Mouse (Mus musculus): ENCODE results near the gene Gtf2h1. TPM values are rescaled to one million over a fixed set of nuclear protein-coding genes. Genes with fewer than 3 reads are reported as not detected.

The Gtf2h1 gene
- polyA plus RNA-seq, 1 experiment from 2014 or later = 28.8 TPM

- H3K27me3 ChIP-seq = no peaks in the 10 kb centered on the region
- WGBS = 71% methylated on average over 7 of the region's 7 CpGs
These were observed 60.1 kb downstream of the Gtf2h1 start for GRCm38 (mm10) chr7:46855866-46856560.

GRCm38 (mm10) chr7:46857436-46857835, 61.5 kb downstream of the Gtf2h1 start:
- H3K4me1 ChIP-seq (replicated peaks) = no peaks in the 10 kb centered on the region
- H3K9me3 ChIP-seq (replicated peaks) = no peaks in the 10 kb centered on the region
- H3K36me3 ChIP-seq = peaks cover 42% of the 10 kb centered on the region
- no peaks in the 10 kb centered on the region for H3K27me3 ChIP-seq
- 72% methylated on average over 9 of the region's 9 CpGs for WGBS
- no peak for ATAC-seq (replicated peaks; ENCODE audit: insufficient number of reproducible peaks, insufficient read depth, low FRiP score, low read depth)
- no peak overlapping the region for H3K4me2 ChIP-seq
- H3K4me3 ChIP-seq = no peak overlapping the region
- no peak overlapping the region for H3K9ac ChIP-seq
- no peak overlapping the region for H3K27ac ChIP-seq

More at GRCm38 (mm10) chr7:46855866-46856560, 60.1 kb downstream of the Gtf2h1 start:
- Histone ChIP-seq H3K9ac (no peak overlapping the region), H3K9me3 (replicated peaks) (no peaks in the 10 kb centered on the region), H3K36me3 (peaks cover 56% of the 10 kb centered on the region), H3K27ac (no peak overlapping the region), H3K4me1 (replicated peaks) (no peaks in the 10 kb centered on the region), H3K4me2 (no peak overlapping the region), H3K4me3 (no peak overlapping the region)
- 0 out of 2 replicates have a peak, but pooled peaks have one; percentile 27 for ATAC-seq (replicated peaks; ENCODE audit: insufficient number of reproducible peaks, insufficient read depth, low FRiP score, low read depth)

DNA sequence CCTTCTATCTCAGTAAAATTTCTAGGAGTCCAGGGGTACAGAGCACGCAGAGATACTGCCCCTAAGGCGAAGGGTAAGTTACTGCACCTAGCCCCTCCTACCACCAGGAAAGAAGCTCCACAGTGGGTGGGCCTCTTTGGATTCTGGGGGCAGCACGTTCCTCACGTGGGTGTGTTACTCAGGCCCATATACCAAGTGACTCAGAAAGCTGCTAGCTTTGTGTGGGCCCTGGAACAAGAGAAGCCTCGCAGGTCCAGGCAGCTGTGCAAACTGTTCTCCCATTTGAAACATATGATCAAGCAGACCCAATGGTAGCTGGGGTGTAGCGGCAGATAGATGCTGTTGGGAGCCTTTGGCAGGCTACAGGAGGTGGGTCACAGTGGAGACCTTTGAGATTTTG, 63.1 kb downstream of the Gtf2h1 start:
- H3K4me1 ChIP-seq (replicated peaks) = no peaks in the 10 kb centered on the region
- ATAC-seq (replicated peaks; ENCODE audit: insufficient number of reproducible peaks, insufficient read depth, low FRiP score, low read depth) = no peak
- no peak overlapping the region for H3K9ac ChIP-seq
- WGBS = 55% methylated on average over 6 of the region's 6 CpGs
- no peak overlapping the region for H3K4me3 ChIP-seq
- H3K36me3 ChIP-seq = peaks cover 26% of the 10 kb centered on the region
- H3K9me3 ChIP-seq (replicated peaks) = no peaks in the 10 kb centered on the region
- no peaks in the 10 kb centered on the region for H3K27me3 ChIP-seq
- no peak overlapping the region for H3K4me2 ChIP-seq
- no peak overlapping the region for H3K27ac ChIP-seq

DNA sequence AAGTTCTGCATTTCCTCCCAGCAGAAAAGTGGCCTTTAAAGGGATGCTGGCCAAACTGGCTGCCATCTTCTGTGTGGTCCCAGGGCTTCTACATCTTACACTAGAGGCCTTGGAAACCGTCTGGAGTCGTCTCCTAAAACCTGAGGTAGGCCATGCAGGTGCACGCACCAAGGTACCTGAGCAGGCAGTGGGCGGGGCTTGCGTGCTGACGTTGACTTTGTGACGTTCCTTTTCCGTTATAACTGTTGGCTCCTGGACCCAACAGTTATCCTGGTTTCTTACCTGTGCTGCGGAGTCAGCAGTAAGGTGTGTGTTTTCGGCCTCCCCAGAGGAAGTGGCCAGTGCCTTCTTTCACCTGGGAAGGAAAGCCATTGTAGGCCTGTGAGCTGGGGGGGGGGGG, 65.1 kb downstream of the Gtf2h1 start, which contains the start of gene Ldhc:
TSS of gene Ldhc (plus strand) at position 208 of the 400 bp plus-strand sequence.
- no peaks in the 10 kb centered on the region for H3K27me3 ChIP-seq
- H3K9ac ChIP-seq = no peak within 1 kb of the TSS
- H3K36me3 ChIP-seq = peaks cover 6% of the 10 kb centered on the region
- 39% methylated on average over 10 of the region's 10 CpGs for WGBS
- no peak for ATAC-seq (replicated peaks; ENCODE audit: insufficient number of reproducible peaks, insufficient read depth, low FRiP score, low read depth)
- no peaks in the 10 kb centered on the region for H3K9me3 ChIP-seq (replicated peaks)
- H3K4me2 ChIP-seq = no peak within 1 kb of the TSS
- no peak within 1 kb of the TSS for H3K4me3 ChIP-seq
- H3K4me1 ChIP-seq (replicated peaks) = no peaks in the 10 kb centered on the region
- no peak within 1 kb of the TSS for H3K27ac ChIP-seq

DNA sequence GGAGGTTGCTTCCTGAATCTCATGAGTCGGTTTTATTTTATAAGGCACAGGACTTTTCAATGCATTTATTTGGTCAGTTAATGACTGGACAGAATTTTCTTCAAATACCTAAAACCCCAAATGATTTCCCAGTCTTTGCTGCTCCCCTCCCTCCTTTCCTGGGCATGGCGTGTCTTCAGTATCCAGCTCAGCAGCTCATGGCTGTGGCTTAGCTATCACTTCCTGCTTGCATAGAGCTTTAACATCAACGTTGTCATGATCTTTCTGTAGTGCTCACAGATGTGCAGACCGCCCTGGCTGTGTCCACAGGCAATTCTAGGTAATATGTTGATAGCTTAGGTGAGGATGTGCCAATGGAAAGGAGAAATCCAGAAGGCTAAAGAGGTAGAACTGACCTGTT, 76.1 kb downstream of the Gtf2h1 start:
- ATAC-seq (replicated peaks; ENCODE audit: insufficient number of reproducible peaks, insufficient read depth, low FRiP score, low read depth) = no peak
- no peaks in the 10 kb centered on the region for H3K9me3 ChIP-seq (replicated peaks)
- no peaks in the 10 kb centered on the region for H3K36me3 ChIP-seq
- H3K4me1 ChIP-seq (replicated peaks) = no peaks in the 10 kb centered on the region
- no peaks in the 10 kb centered on the region for H3K27me3 ChIP-seq
- H3K4me2 ChIP-seq = no peak overlapping the region
- no peak overlapping the region for H3K9ac ChIP-seq
- H3K4me3 ChIP-seq = no peak overlapping the region
- 64% methylated on average over 4 of the region's 4 CpGs for WGBS
- H3K27ac ChIP-seq = no peak overlapping the region

Other genes with a start within 250 kb of the Gtf2h1 start
- 9.3 and 10.3 TPM in 2 replicates for gene Sergef, start 156.3 kb upstream of the Gtf2h1 start, polyA plus RNA-seq (2015; fragmentation: Nextera tagmentation; extraction: Ambion mirVana)
- gene Tph1, start 123.6 kb upstream of the Gtf2h1 start, polyA plus RNA-seq (2015; fragmentation: Nextera tagmentation; extraction: Ambion mirVana) = 0.23 and 0.76 TPM in 2 replicates
- gene Saal1, start 85.4 kb upstream of the Gtf2h1 start, polyA plus RNA-seq (2015; fragmentation: Nextera tagmentation; extraction: Ambion mirVana) = 12.6 and 14.3 TPM in 2 replicates
- gene Saa3, start 80.4 kb upstream of the Gtf2h1 start, polyA plus RNA-seq (2015; fragmentation: Nextera tagmentation; extraction: Ambion mirVana) = 0.50 and 0.65 TPM in 2 replicates
- gene Saa4, start 63.5 kb upstream of the Gtf2h1 start, polyA plus RNA-seq (2015; fragmentation: Nextera tagmentation; extraction: Ambion mirVana) = 0.06 TPM in 1 of 2 replicates, not detected in the other
- gene Saa1, start 53.1 kb upstream of the Gtf2h1 start, polyA plus RNA-seq (2015; fragmentation: Nextera tagmentation; extraction: Ambion mirVana) = not detected in 2 replicates
- gene Saa2, start 44.3 kb upstream of the Gtf2h1 start, polyA plus RNA-seq (2015; fragmentation: Nextera tagmentation; extraction: Ambion mirVana) = not detected in 2 replicates
- 9.5 and 13.6 TPM in 2 replicates for gene Hps5, start within 50 bp of the Gtf2h1 start, polyA plus RNA-seq (2015; fragmentation: Nextera tagmentation; extraction: Ambion mirVana)
- gene Ldha, start 45.4 kb downstream of the Gtf2h1 start, polyA plus RNA-seq (2015; fragmentation: Nextera tagmentation; extraction: Ambion mirVana) = 2,657 and 2,686 TPM in 2 replicates
- not detected in 2 replicates for gene Ldhc, start 65.1 kb downstream of the Gtf2h1 start, polyA plus RNA-seq (2015; fragmentation: Nextera tagmentation; extraction: Ambion mirVana)
- gene Tsg101, start 123.9 kb downstream of the Gtf2h1 start, polyA plus RNA-seq (2015; fragmentation: Nextera tagmentation; extraction: Ambion mirVana) = 151 and 155 TPM in 2 replicates
- 7.8 and 8.9 TPM in 2 replicates for gene Uevld, start 162.4 kb downstream of the Gtf2h1 start, polyA plus RNA-seq (2015; fragmentation: Nextera tagmentation; extraction: Ambion mirVana)
- gene Gm9999, start 187.5 kb downstream of the Gtf2h1 start, polyA plus RNA-seq (2015; fragmentation: Nextera tagmentation; extraction: Ambion mirVana) = not detected in 2 replicates
- gene Spty2d1, start 212.3 kb downstream of the Gtf2h1 start, polyA plus RNA-seq (2015; fragmentation: Nextera tagmentation; extraction: Ambion mirVana) = 13.6 and 15.3 TPM in 2 replicates

Data from heart, embryonic 15.5 days (tissue).